Mouse (Mus musculus): Measurements from ENCODE around the gene Panx3. TPM values are rescaled to one million over a fixed set of nuclear protein-coding genes. Genes with fewer than 3 reads are reported as not detected.

The Panx3 gene
- total and polyA plus RNA-seq, 3 experiments: 0.17 to 0.42 TPM; not detected in 1

GRCm38 (mm10) chr9:37687288-37687940 lies 18.4 kb upstream of the Panx3 start:
- H3K9me3 ChIP-seq (replicated peaks; ENCODE audit: insufficient read depth, low read length): no peaks in the 10 kb centered on the region
- no peaks in the 10 kb centered on the region for H3K27me3 ChIP-seq (ENCODE audit: control insufficient read depth in 1 of 2, insufficient read depth in 2 of 2, low read length in 2 of 2)
- no peak for DNase-seq (ENCODE audit: low read depth, low spot score)
- TF ChIP-seq MAX (IDR thresholded peaks at IDR 0.05; ENCODE audit: low read length) (no peak), SIN3A (IDR thresholded peaks at IDR 0.05; ENCODE audit: low read length) (no peak), ZNF384 (IDR thresholded peaks at IDR 0.05; ENCODE audit: low read depth, low read length) (no peak), TAL1 (IDR thresholded peaks at IDR 0.05; ENCODE audit: low read length) (no peak), NRF1 (IDR thresholded peaks at IDR 0.05; ENCODE audit: insufficient read depth, low read depth, low read length, poor library complexity, severe bottlenecking) (no peak), MYC (IDR thresholded peaks at IDR 0.05; ENCODE audit: low read depth, low read length) (no peak), GABPA (IDR thresholded peaks at IDR 0.05; ENCODE audit: low read depth, low read length) (no peak), CHD1 (IDR thresholded peaks at IDR 0.05; ENCODE audit: low read depth, low read length) (no peak), SMC3 (IDR thresholded peaks at IDR 0.05; ENCODE audit: low read depth, low read length) (no peak), USF2 (IDR thresholded peaks at IDR 0.05; ENCODE audit: borderline replicate concordance in 1 of 2, insufficient read depth in 1 of 2, low read depth in 1 of 2, low read length in 2 of 2) (no peak), MXI1 (IDR thresholded peaks at IDR 0.05; ENCODE audit: low read depth, low read length) (no peak), MAFK (IDR thresholded peaks at IDR 0.05; ENCODE audit: borderline replicate concordance, low read depth, low read length) (no peak), POLR2A (IDR thresholded peaks at IDR 0.05; ENCODE audit: control insufficient read depth in 1 of 2, insufficient read depth in 1 of 2, low read depth in 1 of 2, low read length in 2 of 2, poor library complexity in 1 of 2) (no peak), ZKSCAN1 (IDR thresholded peaks at IDR 0.05; ENCODE audit: low read depth, low read length) (no peak), MEF2A (IDR thresholded peaks at IDR 0.05; ENCODE audit: extremely low read depth, insufficient replicate concordance, low read depth, low read length, poor library complexity, severe bottlenecking) (no peak)
- H3K4me1 ChIP-seq (ENCODE audit: control insufficient read depth in 1 of 2, insufficient read depth in 2 of 2, low read length in 2 of 2): no peaks in the 10 kb centered on the region; a peak in 1 of 4 replicates
- no peaks in the 10 kb centered on the region for H3K36me3 ChIP-seq (ENCODE audit: control insufficient read depth in 1 of 2, insufficient read depth in 2 of 2, low read length in 2 of 2)
- H3K27ac ChIP-seq (ENCODE audit: control insufficient read depth, low read depth, low read length): no peak overlapping the region
- H3K4me3 ChIP-seq (ENCODE audit: control insufficient read depth in 1 of 2, insufficient read depth in 1 of 2, low read depth in 2 of 2, low read length in 2 of 2): no peak overlapping the region
- no peak overlapping the region for H3K9ac ChIP-seq (ENCODE audit: control insufficient read depth, low read depth, low read length, poor library complexity, severe bottlenecking)
- no peaks in the 10 kb centered on the region for H3K79me2 ChIP-seq (ENCODE audit: control insufficient read depth, insufficient read depth, low read length, poor library complexity)

GRCm38 (mm10) chr9:37681123-37681522 lies 12.1 kb upstream of the Panx3 start:
- TF ChIP-seq GABPA (IDR thresholded peaks at IDR 0.05; ENCODE audit: low read depth, low read length): no peak
- no peak for TF ChIP-seq SMC3 (IDR thresholded peaks at IDR 0.05; ENCODE audit: low read depth, low read length)
- no peak for TF ChIP-seq TBP (IDR thresholded peaks at IDR 0.05; ENCODE audit: low read depth, low read length)
- TF ChIP-seq MYB (IDR thresholded peaks at IDR 0.05; ENCODE audit: low read depth, low read length): no peak
- TF ChIP-seq MEF2A (IDR thresholded peaks at IDR 0.05; ENCODE audit: extremely low read depth, insufficient replicate concordance, low read depth, low read length, poor library complexity, severe bottlenecking): no peak
- TF ChIP-seq ELF1 (IDR thresholded peaks at IDR 0.05; ENCODE audit: low read depth, low read length): no peak
- TF ChIP-seq CHD2 (IDR thresholded peaks at IDR 0.05; ENCODE audit: low read length): no peak
- TF ChIP-seq MXI1 (IDR thresholded peaks at IDR 0.05; ENCODE audit: low read depth, low read length): no peak
- no peak for TF ChIP-seq SIN3A (IDR thresholded peaks at IDR 0.05; ENCODE audit: low read length)
- TF ChIP-seq RAD21 (IDR thresholded peaks at IDR 0.05; ENCODE audit: low read depth, low read length): no peak
- TF ChIP-seq GATA1 (IDR thresholded peaks at IDR 0.05; ENCODE audit: low read depth, low read length): no peak
- no peak for TF ChIP-seq JUND (IDR thresholded peaks at IDR 0.05; ENCODE audit: low read depth, low read length)
- DNase-seq (ENCODE audit: low read depth, low spot score): no peak
- Histone ChIP-seq H3K36me3 (ENCODE audit: control insufficient read depth in 1 of 2, insufficient read depth in 2 of 2, low read length in 2 of 2) (no peaks in the 10 kb centered on the region), H3K4me1 (ENCODE audit: control insufficient read depth in 1 of 2, insufficient read depth in 2 of 2, low read length in 2 of 2) (no peaks in the 10 kb centered on the region), H3K79me2 (ENCODE audit: control insufficient read depth, insufficient read depth, low read length, poor library complexity) (no peaks in the 10 kb centered on the region), H3K9ac (ENCODE audit: control insufficient read depth, low read depth, low read length, poor library complexity, severe bottlenecking) (no peak overlapping the region), H3K4me3 (ENCODE audit: control insufficient read depth in 1 of 2, insufficient read depth in 1 of 2, low read depth in 2 of 2, low read length in 2 of 2) (no peak overlapping the region), H3K27ac (ENCODE audit: control insufficient read depth, low read depth, low read length) (no peak overlapping the region), H3K9me3 (replicated peaks; ENCODE audit: insufficient read depth, low read length) (no peaks in the 10 kb centered on the region), H3K27me3 (ENCODE audit: control insufficient read depth in 1 of 2, insufficient read depth in 2 of 2, low read length in 2 of 2) (peaks cover 0 to 6% of the 10 kb centered on the region in 2 experiments; a peak in 3 of 4 replicates)
